Mouse (Mus musculus) gastrocnemius, postnatal 4 days (tissue): Measurements from ENCODE around the gene Gm29582. TPM values are rescaled to one million over a fixed set of nuclear protein-coding genes. Genes with fewer than 3 reads are reported as not detected.
"Not testable (repeated sequence)": the region's sequence is repeated elsewhere in the genome, so short reads cannot be mapped to it uniquely, and the experiment has no call there.

Experiments used
- DNase-seq, 2 experiments: peaks; one replicate each; pipeline ENCODE4 v3.0.0; 2021 to 2022; ENCODE audit warnings: low spot score in 2 of 2, mixed read lengths in 2 of 2
- long read RNA-seq, 2 experiments: library from polyadenylated mRNA; stranded (forward); transcript quantifications; one replicate each; pipeline ENCODE4 v2.0.0; 2021
- total RNA-seq, 2 experiments: library from RNA; stranded (reverse); gene quantifications; 2 replicates each; pipeline ENCODE4 v1.2.3; 2021

Gene Gm29582
- total RNA-seq: not detected
- long read RNA-seq, experiment 1: 0 reads
- long read RNA-seq, experiment 2: 0 reads

DNA sequence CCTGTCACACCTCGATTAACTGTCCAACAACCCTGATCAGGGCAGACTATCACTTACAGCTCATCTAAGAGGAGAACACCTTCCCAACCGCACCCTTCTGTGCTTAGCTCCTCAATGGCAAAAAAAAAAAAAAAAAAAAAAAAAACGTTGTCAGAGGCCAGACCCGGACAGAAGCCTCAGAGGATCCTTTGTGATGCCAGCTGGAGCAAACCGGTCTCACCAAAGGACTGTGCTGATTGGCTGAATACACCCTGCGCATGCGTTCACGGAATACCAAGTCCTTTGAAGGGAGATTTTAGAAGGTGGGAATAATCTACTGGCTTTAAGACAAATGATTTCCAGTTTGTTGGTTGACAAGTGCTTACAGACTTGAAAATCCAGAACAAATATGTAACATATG lies at the start of gene Gm29582:
Gm29582 (minus strand) TSS at position 101 of the 400 bp plus-strand sequence.
- not testable (repeated sequence) for DNase-seq
